Mouse (Mus musculus) liver, embryonic 12.5 days (tissue): ENCODE data around the gene Sh3rf1. TPM values are rescaled to one million over a fixed set of nuclear protein-coding genes. Genes with fewer than 3 reads are reported as not detected.

Experiments used
- ATAC-seq: fragments of 200-750 bp; cut with Nextera tagmentation; 2 replicates; pipeline ENCODE4 v1.8.0; 2017; ENCODE audit warnings: moderate number of reproducible peaks, mild to moderate bottlenecking, moderate library complexity
- H3K27ac ChIP-seq: fragments of 300-500 bp; sonication (generic); 2 replicates; pipeline ENCODE4 v1.5.1; 2016; ENCODE audit warnings: mild to moderate bottlenecking
- H3K27me3 ChIP-seq: fragments of 300-500 bp; sonication (generic); replicated peaks from 2 replicates; pipeline ENCODE4 v1.6.1; 2016; ENCODE audit warnings: mild to moderate bottlenecking, moderate library complexity
- H3K36me3 ChIP-seq: fragments of 300-500 bp; sonication (generic); 2 replicates; pipeline ENCODE4 v1.6.1; 2016; ENCODE audit warnings: mild to moderate bottlenecking, moderate library complexity
- H3K4me1 ChIP-seq: fragments of 300-500 bp; sonication (generic); 2 replicates; pipeline ENCODE4 v1.6.1; 2016
- H3K4me2 ChIP-seq: fragments of 300-500 bp; sonication (generic); 2 replicates; pipeline ENCODE4 v1.6.1; 2016; ENCODE audit warnings: mild to moderate bottlenecking, moderate library complexity
- H3K4me3 ChIP-seq: fragments of 300-500 bp; sonication (generic); 2 replicates; pipeline ENCODE4 v1.5.1; 2016; ENCODE audit warnings: mild to moderate bottlenecking, moderate library complexity
- H3K9ac ChIP-seq: fragments of 300-500 bp; sonication (generic); 2 replicates; pipeline ENCODE4 v1.6.1; 2016; ENCODE audit warnings: mild to moderate bottlenecking, moderate library complexity
- H3K9me3 ChIP-seq: fragments of 300-500 bp; sonication (generic); replicated peaks from 2 replicates; pipeline ENCODE4 v1.6.1; 2016; ENCODE audit warnings: mild to moderate bottlenecking, moderate library complexity
- WGBS: fragments of 180-500 bp; shearing (Covaris S2); methylation state at CpG from one replicate; pipeline ENCODE4 v1.1.7; 2016; ENCODE audit not compliant: insufficient replicate concordance; 5-methylcytosine and 5-hydroxymethylcytosine counted together
- polyA plus RNA-seq: library from polyadenylated mRNA; unstranded; fragments of >200 nt; fragmentation: Nextera tagmentation; extraction: Ambion mirVana; gene quantifications from 2 replicates; pipeline ENCODE4 v1.2.1, GENCODE M21; 2016

The Sh3rf1 gene
- 2.8 and 3.2 TPM in 2 replicates for polyA plus RNA-seq

GRCm38 (mm10) chr8:61223729-61224379 lies at the start of gene Sh3rf1:
TSS of gene Sh3rf1 (plus strand) at chr8:61223872.
- H3K27me3 ChIP-seq = peaks cover 25% of the 10 kb centered on the region
- H3K27ac ChIP-seq = peak within 1 kb of the TSS; percentile 58
- H3K9ac ChIP-seq = peak within 1 kb of the TSS; percentile 77
- peak; percentile 87 for ATAC-seq
- under 1% methylated on average over 67 of the region's 84 CpGs for WGBS
- peaks cover 4% of the 10 kb centered on the region; the same call in 1 of the 2 replicates for H3K36me3 ChIP-seq
- peak within 1 kb of the TSS; percentile 70 for H3K4me3 ChIP-seq
- peak within 1 kb of the TSS; percentile 91 for H3K4me2 ChIP-seq
- no peaks in the 10 kb centered on the region for H3K9me3 ChIP-seq
- H3K4me1 ChIP-seq = peaks cover 9% of the 10 kb centered on the region; the same call in 1 of the 2 replicates

GRCm38 (mm10) chr8:61173921-61174492 lies 49.7 kb upstream of the Sh3rf1 start:
- Histone ChIP-seq H3K4me3 (no peak overlapping the region), H3K36me3 (no peaks in the 10 kb centered on the region), H3K9ac (no peak overlapping the region), H3K4me2 (no peak overlapping the region), H3K27ac (no peak overlapping the region), H3K4me1 (no peaks in the 10 kb centered on the region), H3K27me3 (no peaks in the 10 kb centered on the region), H3K9me3 (no peaks in the 10 kb centered on the region)
- 62% methylated on average over 7 of the region's 7 CpGs for WGBS
- no peak for ATAC-seq

GRCm38 (mm10) chr8:61175876-61176275 lies 47.8 kb upstream of the Sh3rf1 start:
- no peaks in the 10 kb centered on the region for H3K27me3 ChIP-seq
- no peak overlapping the region for H3K27ac ChIP-seq
- H3K36me3 ChIP-seq = no peaks in the 10 kb centered on the region
- no peak for ATAC-seq
- no peaks in the 10 kb centered on the region for H3K9me3 ChIP-seq
- WGBS = 51% methylated on average over 2 of the region's 2 CpGs
- H3K4me2 ChIP-seq = no peak overlapping the region
- no peaks in the 10 kb centered on the region for H3K4me1 ChIP-seq
- H3K9ac ChIP-seq = no peak overlapping the region
- no peak overlapping the region for H3K4me3 ChIP-seq

DNA sequence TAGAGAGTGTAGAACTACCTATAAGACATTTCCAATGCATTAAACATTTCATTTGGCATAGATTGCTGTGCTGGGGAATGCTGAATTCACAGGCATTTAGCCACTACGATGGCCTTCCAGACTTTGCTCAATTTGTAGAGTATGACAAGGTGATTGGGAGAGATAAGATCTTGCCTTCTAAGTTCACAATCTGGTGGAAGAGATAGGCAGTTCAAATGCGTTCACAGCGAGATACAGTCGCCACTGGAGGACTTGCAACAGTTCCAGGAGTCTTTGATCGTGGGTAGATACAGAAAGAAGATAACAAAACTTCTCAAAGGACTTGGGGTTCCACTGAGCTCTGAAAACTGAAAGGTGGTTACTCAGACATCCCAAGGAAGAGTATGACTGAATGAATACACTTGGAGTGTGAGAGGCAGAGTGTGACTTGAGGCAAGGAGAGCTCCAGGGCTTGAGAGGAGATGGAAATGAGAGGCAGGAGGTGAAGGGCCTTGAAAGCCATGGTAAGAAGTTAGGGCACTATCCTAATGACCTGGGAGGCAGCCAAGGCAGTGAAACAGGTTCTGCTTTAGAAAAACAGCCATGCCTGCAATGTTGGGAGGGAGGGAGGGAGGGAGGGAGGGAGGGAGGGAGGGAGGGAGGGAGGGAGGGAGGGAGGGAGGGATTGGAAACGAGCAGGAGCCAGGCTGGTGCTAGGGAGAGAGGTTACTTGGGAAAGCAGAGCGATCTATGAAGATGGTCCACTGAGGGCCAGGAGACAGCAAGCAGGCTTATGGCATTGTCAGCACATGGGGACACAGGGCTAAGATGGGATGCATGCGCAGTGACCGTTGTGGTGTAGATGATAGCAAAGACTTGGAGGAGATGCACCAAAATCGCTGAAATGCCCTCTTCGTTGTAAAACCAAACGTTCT lies 45.7 kb upstream of the Sh3rf1 start:
- 46% methylated on average over 12 of the region's 12 CpGs for WGBS
- H3K27me3 ChIP-seq = no peaks in the 10 kb centered on the region
- H3K27ac ChIP-seq = no peak overlapping the region
- no peaks in the 10 kb centered on the region for H3K4me1 ChIP-seq
- no peak overlapping the region for H3K4me3 ChIP-seq
- H3K4me2 ChIP-seq = no peak overlapping the region
- no peak for ATAC-seq
- H3K36me3 ChIP-seq = no peaks in the 10 kb centered on the region
- H3K9me3 ChIP-seq = no peaks in the 10 kb centered on the region
- no peak overlapping the region for H3K9ac ChIP-seq

GRCm38 (mm10) chr8:61178594-61179140 lies 45.0 kb upstream of the Sh3rf1 start:
- no peaks in the 10 kb centered on the region for H3K36me3 ChIP-seq
- no peaks in the 10 kb centered on the region for H3K27me3 ChIP-seq
- H3K4me3 ChIP-seq = no peak overlapping the region
- no peaks in the 10 kb centered on the region for H3K4me1 ChIP-seq
- H3K9ac ChIP-seq = no peak overlapping the region
- H3K9me3 ChIP-seq = no peaks in the 10 kb centered on the region
- ATAC-seq = no peak
- H3K4me2 ChIP-seq = no peak overlapping the region
- no peak overlapping the region for H3K27ac ChIP-seq
- 73% methylated on average over 11 of the region's 11 CpGs for WGBS

GRCm38 (mm10) chr8:61181592-61181991 lies 42.1 kb upstream of the Sh3rf1 start:
- Histone ChIP-seq H3K4me2 (no peak overlapping the region), H3K27me3 (no peaks in the 10 kb centered on the region), H3K9me3 (no peaks in the 10 kb centered on the region), H3K27ac (no peak overlapping the region), H3K9ac (no peak overlapping the region), H3K4me3 (no peak overlapping the region), H3K36me3 (no peaks in the 10 kb centered on the region), H3K4me1 (no peaks in the 10 kb centered on the region)
- ATAC-seq = no peak
- 72% methylated on average over 2 of the region's 2 CpGs for WGBS

- H3K4me3 ChIP-seq = no peak overlapping the region
- no peak for ATAC-seq
- H3K4me2 ChIP-seq = no peak overlapping the region
- H3K27ac ChIP-seq = no peak overlapping the region
- no peaks in the 10 kb centered on the region for H3K36me3 ChIP-seq
- no peaks in the 10 kb centered on the region for H3K4me1 ChIP-seq
- H3K27me3 ChIP-seq = no peaks in the 10 kb centered on the region
- no peaks in the 10 kb centered on the region for H3K9me3 ChIP-seq
- H3K9ac ChIP-seq = no peak overlapping the region
- 69% methylated on average over 4 of the region's 4 CpGs for WGBS
Measured at GRCm38 (mm10) chr8:61182020-61182419, 41.7 kb upstream of the Sh3rf1 start.

DNA sequence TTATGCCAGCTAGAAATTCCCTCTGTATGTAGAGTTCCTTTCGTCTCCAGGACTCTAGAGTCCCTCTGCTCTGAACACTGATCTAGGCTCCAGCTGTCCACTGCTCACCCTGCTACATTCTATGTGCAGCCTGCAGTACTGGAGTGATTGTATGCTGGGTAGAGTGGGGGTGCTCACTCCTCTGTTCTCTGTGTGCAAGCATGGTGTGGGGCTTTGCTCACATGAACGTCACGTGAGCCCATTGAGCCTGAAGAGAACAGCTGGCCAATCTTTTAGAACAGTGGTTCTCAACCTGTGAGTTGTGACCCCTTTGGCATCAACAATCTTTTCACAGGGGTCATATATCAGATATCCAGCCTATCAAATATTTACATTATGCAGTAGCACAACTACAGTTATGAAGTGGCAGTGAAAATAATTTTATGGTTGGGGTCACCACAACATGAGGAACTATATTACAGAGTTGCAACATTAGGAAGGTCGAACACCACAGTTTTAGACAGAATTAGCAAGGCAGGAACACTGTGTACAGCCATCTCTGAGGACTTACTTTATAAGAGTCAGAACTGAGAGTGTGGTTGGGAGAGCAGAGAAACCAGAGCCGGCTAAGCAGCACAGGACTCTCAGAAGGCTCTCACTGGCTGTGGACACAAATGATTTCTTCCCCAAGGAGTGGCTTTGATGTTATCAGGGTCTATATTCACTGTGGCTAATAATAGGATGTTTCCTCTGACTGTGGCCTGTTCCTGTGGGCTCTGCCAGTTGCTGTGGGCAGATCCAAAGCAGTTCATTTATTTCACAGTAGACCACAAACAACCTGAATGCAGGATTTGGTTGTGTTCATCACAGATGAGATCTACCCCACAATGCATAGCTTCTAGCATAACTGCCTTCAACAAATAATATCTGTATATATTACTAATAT lies 38.1 kb upstream of the Sh3rf1 start:
- no peak overlapping the region for H3K27ac ChIP-seq
- no peaks in the 10 kb centered on the region for H3K9me3 ChIP-seq
- H3K4me1 ChIP-seq = no peaks in the 10 kb centered on the region
- WGBS = 60% methylated on average over 5 of the region's 5 CpGs
- no peak overlapping the region for H3K4me2 ChIP-seq
- H3K36me3 ChIP-seq = no peaks in the 10 kb centered on the region
- H3K9ac ChIP-seq = no peak overlapping the region
- H3K4me3 ChIP-seq = no peak overlapping the region
- ATAC-seq = no peak
- no peaks in the 10 kb centered on the region for H3K27me3 ChIP-seq

GRCm38 (mm10) chr8:61194306-61194925 lies 29.3 kb upstream of the Sh3rf1 start:
- H3K4me3 ChIP-seq = no peak overlapping the region
- no peak overlapping the region for H3K27ac ChIP-seq
- no peaks in the 10 kb centered on the region for H3K27me3 ChIP-seq
- H3K9me3 ChIP-seq = 0 out of 2 replicates have a peak, but pooled peaks cover 4% of the 10 kb centered on the region
- H3K9ac ChIP-seq = no peak overlapping the region
- no peak for ATAC-seq
- H3K4me2 ChIP-seq = no peak overlapping the region
- H3K4me1 ChIP-seq = no peaks in the 10 kb centered on the region
- WGBS = 64% methylated on average over 5 of the region's 5 CpGs
- H3K36me3 ChIP-seq = no peaks in the 10 kb centered on the region

- Histone ChIP-seq H3K9me3 (0 out of 2 replicates have a peak, but pooled peaks cover 5% of the 10 kb centered on the region), H3K9ac (no peak overlapping the region), H3K4me1 (no peaks in the 10 kb centered on the region; the same call in 1 of the 2 replicates), H3K27ac (no peak overlapping the region), H3K4me3 (no peak overlapping the region), H3K36me3 (no peaks in the 10 kb centered on the region), H3K4me2 (no peak overlapping the region), H3K27me3 (no peaks in the 10 kb centered on the region)
- WGBS = 15% methylated on average over 6 of the region's 6 CpGs
- no peak for ATAC-seq
Measured at GRCm38 (mm10) chr8:61200254-61200887, 23.3 kb upstream of the Sh3rf1 start.
